Mouse (Mus musculus) MN1 (cell line): ENCODE results near the gene Teddm1a.
"Not testable (repeated sequence)": the region's sequence is repeated elsewhere in the genome, so short reads cannot be mapped to it uniquely, and the experiment has no call there.

ENCODE experiments used
- DNase-seq: peaks from one replicate; pipeline ENCODE4 v3.0.0-alpha.2; 2016; ENCODE audit warnings: low spot score

Teddm1a gene

GRCm38 (mm10) chr1:153891442-153891841 is at the start of gene Teddm1a:
Gene Teddm1a, plus strand, starts transcription at chr1:153891742.
- no peak for DNase-seq

GRCm38 (mm10) chr1:153842121-153842740 is 49.3 kb upstream of the Teddm1a start:
- DNase-seq, result no peak

GRCm38 (mm10) chr1:153844042-153844441 is 47.5 kb upstream of the Teddm1a start, which contains the start of gene Rgsl1:
Gene Rgsl1, minus strand, starts transcription at chr1:153844142.
- no peak for DNase-seq

GRCm38 (mm10) chr1:153846420-153846819 is 45.1 kb upstream of the Teddm1a start:
- DNase-seq, result no peak

GRCm38 (mm10) chr1:153846867-153847266 is 44.7 kb upstream of the Teddm1a start:
- DNase-seq, result peak; percentile 47

DNA sequence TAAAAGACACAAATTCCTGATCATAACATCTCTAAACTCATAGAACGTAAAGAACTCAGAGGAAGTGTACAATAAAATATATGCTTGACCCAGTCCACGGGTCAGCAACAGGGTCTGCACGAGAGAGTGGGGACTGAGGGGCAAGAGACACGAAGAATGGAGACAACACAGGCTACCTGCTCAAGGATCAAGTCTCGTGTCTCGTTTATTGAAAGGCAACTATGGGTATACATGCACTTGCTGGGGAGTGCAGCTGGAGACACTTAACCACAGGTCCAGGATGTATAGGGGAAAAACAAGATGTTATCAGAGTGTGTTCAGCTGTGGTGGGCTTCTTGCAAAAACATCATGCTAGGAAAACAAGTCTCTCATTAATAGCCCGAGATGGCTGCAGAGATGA is 38.8 kb upstream of the Teddm1a start:
- DNase-seq, result not testable (repeated sequence)

- no peak for DNase-seq
Measured at GRCm38 (mm10) chr1:153855946-153856345, 35.6 kb upstream of the Teddm1a start.

DNA sequence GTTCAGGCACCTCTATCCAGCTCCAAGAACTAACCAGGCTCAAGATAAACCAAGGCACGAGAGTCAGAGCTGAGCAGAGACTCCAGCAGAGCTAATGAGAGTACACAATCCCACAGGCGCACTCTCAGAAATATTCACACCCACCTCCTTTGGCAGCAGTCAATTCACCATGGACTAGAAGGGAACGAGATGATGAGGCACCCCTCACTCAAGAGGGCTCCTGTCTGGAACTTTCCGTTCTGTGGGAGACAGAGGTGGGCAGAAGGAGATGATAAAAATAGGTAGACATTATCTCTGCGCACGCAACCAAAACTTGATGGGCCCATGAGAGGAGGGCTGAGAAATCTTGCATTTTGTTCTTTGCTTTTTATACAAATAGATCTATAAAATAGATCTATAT is 17.5 kb upstream of the Teddm1a start, which contains the start of gene Teddm1b:
Gene Teddm1b, plus strand, starts transcription at position 301 of the 400 bp plus-strand sequence.
- DNase-seq, result no peak

DNA sequence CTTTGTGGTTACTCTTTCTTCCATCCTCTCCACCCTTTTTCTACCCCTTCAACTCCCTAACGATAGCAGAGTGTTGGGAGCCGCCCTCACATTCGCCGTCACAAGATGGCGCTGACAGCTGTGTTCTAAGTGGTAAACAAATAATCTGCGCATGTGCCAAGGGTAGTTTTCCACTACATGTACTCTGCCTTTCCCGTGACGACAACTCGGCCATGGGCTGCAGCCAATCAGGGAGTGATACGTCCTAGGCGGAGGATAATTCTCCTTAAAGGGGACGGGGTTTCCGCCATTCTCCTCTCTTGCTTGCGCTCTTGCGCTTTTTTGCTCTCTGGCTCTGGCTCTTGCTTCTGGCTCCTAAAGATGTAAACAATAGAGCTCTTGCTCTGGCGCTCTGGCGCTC is 11.2 kb upstream of the Teddm1a start:
- DNase-seq, result not testable (repeated sequence)

- no peak for DNase-seq
Measured at GRCm38 (mm10) chr1:153886024-153886633, 5.4 kb upstream of the Teddm1a start.

DNA sequence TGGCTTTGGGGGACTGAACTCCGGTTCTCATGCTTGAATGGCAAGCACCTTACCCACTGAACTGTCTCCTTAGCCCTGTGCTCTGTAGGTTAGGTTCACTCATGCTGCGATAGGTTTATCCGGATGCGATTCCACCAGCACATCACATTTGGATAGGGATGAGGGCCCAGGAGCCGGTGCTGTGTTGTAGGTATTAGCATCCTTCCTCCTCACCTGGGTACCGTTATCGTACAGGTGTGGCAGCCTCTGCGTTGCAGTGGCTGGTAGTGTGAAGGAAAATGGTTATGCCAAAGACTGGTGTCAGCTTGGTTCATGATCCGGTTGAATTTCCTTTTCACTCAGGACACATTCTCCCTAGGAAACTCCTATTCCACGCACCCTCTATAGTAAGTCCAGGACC is 1.4 kb upstream of the Teddm1a start:
- DNase-seq, result no peak

GRCm38 (mm10) chr1:153893746-153894145 is 2.2 kb downstream of the Teddm1a start:
- DNase-seq, result no peak

DNA sequence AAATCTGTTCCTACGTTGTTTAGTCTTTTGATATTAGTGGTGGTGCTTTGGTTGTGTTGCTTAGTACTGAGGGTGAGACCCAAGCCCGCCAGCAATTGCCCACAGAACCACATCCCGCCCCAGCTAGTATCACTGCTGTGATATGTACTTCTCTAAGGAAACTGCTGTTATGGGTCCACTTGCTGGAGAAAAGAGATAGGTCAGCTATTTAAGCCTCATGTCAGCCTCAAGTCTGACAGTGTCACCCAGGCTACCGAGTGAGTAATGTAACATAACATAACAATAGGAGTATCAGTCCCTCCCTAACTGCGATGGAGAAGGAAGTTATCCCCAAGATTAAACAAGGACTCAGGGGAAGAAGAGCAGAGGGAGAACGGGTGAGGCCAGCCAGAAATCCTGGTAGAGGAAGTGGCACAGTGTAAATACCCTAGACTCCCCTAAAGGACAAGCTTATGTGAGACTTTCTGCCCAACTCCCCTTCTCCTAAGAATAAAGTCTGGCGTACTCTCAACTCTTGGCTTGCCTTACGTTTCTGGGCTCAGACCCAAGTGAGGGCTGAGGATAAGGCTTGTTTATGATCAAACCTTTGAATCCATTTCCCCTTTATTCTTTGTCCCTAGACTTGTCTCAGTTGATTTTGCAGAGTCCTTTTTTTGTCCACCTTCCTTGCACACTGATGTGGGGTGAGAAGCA is 2.8 kb downstream of the Teddm1a start:
- no peak for DNase-seq

- DNase-seq, result peak; percentile 76
Measured at GRCm38 (mm10) chr1:153894979-153895378, 3.4 kb downstream of the Teddm1a start.

DNA sequence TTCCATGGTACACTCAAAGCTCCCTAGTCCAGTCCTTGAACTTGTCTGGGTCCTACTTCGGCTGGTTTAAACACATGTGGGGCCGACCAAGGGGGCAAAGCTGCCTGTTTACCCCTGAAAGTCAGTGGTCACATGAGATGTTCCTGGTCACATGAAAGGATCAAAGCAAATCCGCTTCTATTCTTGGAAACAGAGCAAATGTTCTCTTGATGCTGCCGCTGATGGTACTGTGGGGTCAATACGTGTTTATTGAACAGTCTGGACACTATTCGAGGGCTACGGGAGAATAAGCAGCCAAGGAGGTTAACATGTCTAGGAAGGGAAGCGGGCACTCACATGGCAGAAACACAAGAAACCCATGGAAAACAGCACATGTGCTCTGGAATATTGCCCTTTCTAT is 5.7 kb downstream of the Teddm1a start:
- DNase-seq, result no peak

DNA sequence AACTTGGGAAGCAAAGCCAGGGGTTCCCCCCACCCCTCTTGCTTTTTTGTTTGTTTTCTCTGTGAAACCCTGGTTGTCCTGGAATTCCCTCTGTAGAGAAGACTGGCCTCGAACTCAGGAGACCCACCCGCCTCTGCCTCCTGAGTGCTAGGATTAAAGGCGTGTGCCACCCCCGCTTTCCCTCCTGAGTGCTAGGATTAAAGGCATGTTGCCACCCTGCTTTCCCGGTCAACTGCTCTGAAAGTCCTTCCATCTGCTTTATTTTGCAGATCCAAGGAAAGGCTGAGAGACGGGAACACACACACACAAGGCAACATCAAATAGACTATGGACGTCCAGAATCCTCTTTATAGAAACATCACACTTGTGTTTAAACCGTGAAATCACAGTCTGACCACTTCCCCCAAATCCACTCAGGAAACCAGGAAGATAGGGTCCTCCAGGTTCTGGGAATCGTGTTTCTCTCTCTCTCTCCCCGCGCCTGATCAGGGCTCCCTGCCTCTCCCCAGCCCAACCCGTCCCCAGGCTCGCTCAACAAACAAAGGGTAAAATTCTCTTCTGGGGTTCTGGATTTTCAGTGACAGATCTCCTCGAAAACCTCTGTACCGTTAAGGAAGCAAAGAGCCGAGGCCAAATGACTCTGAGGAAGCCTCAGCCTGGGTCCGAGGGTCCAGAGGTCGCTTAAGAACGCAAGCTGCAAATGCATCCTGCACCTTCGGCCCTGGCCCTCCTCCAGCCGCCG is 7.6 kb downstream of the Teddm1a start:
- no peak for DNase-seq

DNA sequence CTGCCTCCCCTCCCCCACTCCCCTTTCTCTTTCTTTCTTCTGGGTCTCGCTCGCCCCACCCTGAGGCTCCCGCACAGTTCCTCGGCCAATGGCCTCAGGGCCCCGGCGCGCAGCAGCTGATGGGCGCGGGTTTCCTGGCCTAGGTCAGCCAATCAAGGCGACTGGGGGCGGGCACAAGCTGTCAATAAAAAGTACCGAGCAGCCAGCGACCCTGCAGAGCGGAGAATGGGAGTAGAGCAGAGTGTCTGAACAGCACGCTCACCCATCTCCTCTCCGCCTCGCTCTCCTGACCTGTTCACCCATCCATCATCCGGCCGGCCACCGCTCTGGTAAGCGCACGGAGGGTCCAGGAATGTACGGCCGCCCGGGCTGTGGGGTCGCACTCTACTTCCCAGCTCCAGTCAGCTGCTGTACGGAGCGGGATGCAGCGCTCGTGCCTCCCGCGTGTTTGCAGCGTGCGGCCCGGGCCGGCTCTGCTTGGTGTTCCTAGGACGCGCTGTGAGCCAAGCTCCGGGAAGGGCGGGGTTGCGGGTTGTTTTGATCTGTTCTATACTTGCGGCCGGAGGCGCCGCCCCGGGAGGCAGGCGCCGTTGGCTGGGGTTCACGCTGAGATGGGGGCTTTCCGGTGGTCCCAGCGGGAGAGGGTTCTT is 8.3 kb downstream of the Teddm1a start, which contains the start of the genes Glul and Teddm2:
Gene Glul, plus strand, starts transcription at position 214 of the 650 bp plus-strand sequence.
Gene Teddm2, minus strand, starts transcription at position 498 of the 650 bp plus-strand sequence.
- peak; percentile 98 for DNase-seq

- peak; percentile 62 for DNase-seq
Measured at GRCm38 (mm10) chr1:153900381-153900780, 8.8 kb downstream of the Teddm1a start.

DNA sequence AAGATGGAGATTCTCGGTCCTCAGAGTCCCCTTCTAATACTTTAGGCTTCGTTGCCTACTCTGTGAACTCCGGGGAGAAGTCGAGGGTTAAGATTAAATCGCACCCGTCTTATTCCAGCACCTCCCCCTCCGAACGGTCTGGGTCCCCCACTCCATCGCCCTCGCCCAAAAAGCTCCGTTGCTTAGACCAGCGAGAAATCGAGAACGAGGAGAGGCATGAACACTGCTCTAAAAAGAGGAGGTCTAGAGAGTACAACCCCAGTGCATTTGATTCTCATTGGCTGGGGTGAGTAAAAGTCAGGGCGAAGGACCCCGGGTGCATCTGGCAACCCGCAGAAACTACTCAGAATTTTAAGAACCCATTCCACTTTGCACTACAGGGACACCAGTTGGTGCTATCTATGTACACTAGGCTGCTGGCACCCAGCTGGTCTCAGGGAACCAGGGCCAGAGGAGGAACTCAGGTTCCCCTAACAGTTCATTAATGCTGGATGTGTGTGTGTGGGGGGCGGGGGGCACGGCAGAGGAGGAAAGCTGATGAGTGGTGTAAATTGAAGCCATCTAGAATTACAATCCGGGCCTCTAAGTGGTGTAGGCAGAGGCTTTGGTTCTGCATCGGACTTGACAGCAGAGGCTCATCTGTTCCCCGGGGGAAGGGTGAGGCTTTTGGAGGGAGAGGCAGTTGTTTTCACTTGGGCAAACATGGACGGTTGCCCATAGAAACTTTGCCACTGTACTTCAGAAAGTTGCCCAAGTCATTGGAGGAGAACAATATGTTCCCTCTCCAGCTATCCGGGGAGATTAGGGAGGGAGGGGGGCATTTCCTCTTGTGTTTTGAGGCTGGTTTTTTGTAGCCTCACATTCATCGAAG is 9.6 kb downstream of the Teddm1a start:
- DNase-seq, result peak; percentile 32

GRCm38 (mm10) chr1:153903006-153903405 is 11.5 kb downstream of the Teddm1a start:
- DNase-seq, result no peak

- no peak for DNase-seq
Measured at GRCm38 (mm10) chr1:153904236-153904635, 12.7 kb downstream of the Teddm1a start.
